Mouse (Mus musculus) lung, embryonic 14.5 days (tissue): ENCODE data around the gene Vps52. TPM values are rescaled to one million over a fixed set of nuclear protein-coding genes. Genes with fewer than 3 reads are reported as not detected.
A peak's percentile ranks its signal among the peaks of the same experiment; 100 is the strongest.

Source experiments
- ATAC-seq: fragments of 200-750 bp; cut with Nextera tagmentation; 2 replicates; pipeline ENCODE4 v1.8.0; 2017; ENCODE audit warnings: mild to moderate bottlenecking, moderate TSS enrichment, moderate library complexity; ENCODE audit not compliant: insufficient read depth
- DNase-seq: peaks from one replicate; pipeline ENCODE4 v3.0.0-alpha.2; 2015
- H3K27ac ChIP-seq: fragments of 300-500 bp; sonication (generic); 2 replicates; pipeline ENCODE4 v1.5.1; 2014; ENCODE audit warnings: low read depth, mild to moderate bottlenecking, moderate library complexity
- H3K27me3 ChIP-seq: fragments of 300-500 bp; sonication (generic); 2 replicates; pipeline ENCODE4 v1.6.1; 2014; ENCODE audit warnings: low read length, control low read depth; ENCODE audit not compliant: insufficient read depth
- H3K36me3 ChIP-seq: fragments of 300-500 bp; sonication (generic); 2 replicates; pipeline ENCODE4 v1.6.1; 2014; ENCODE audit warnings: control low read depth; ENCODE audit not compliant: insufficient read depth
- H3K4me1 ChIP-seq: fragments of 300-500 bp; sonication (generic); 2 replicates; pipeline ENCODE4 v1.6.1; 2014; ENCODE audit warnings: antibody characterized with exemption, control low read depth; ENCODE audit not compliant: insufficient read depth
- H3K4me2 ChIP-seq: fragments of 300-500 bp; sonication (generic); 2 replicates; pipeline ENCODE4 v1.6.1; 2014; ENCODE audit warnings: mild to moderate bottlenecking
- H3K4me3 ChIP-seq: fragments of 300-500 bp; sonication (generic); 2 replicates; pipeline ENCODE4 v1.5.1; 2014; ENCODE audit warnings: low read depth, low read length
- H3K9ac ChIP-seq: fragments of 300-500 bp; sonication (generic); 2 replicates; pipeline ENCODE4 v1.6.1; 2014
- H3K9me3 ChIP-seq: fragments of 300-500 bp; sonication (generic); 2 replicates; pipeline ENCODE4 v1.6.1; 2016; ENCODE audit warnings: low read depth, low read length, control low read depth
- CTCF ChIP-seq: IDR thresholded peaks from 2 replicates; pipeline ENCODE4 v1.5.1; 2016; ENCODE audit warnings: antibody characterized with exemption, low read depth
- WGBS: fragments of 180-500 bp; shearing (Covaris S2); extraction: QIAGEN DNeasy Blood & Tissue Kit; methylation state at CpG from one replicate; pipeline ENCODE4 v1.1.7; 2014; 5-methylcytosine and 5-hydroxymethylcytosine counted together
- polyA plus RNA-seq: library from polyadenylated mRNA; unstranded; fragments of >200 nt; fragmentation: Nextera tagmentation; extraction: Ambion mirVana; gene quantifications from 2 replicates; pipeline ENCODE4 v1.2.1, GENCODE M21; 2014

Vps52 gene
- polyA plus RNA-seq, 1 experiment from 2014 or later, result 34.8 TPM

DNA sequence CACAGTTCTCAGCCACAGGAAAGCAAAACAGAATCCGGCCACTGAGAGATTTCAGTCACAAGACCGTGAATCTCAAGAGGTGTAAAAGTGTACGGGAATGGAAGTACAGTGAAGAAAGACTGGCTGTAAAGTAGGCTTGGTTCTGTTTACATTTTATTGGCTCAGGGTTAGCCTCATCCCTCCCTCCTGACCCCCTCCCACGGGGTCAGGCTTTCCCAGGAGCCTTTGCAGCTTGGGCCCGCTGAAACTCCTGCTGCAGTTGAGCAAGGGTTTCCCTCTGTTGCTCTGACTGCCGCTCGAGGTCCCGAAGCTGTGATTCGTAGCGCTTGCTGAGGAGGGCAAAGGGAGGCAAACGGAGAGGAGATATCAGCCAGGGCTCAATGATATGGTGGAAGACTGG lies 16.8 kb upstream of the Vps52 start:
- Histone ChIP-seq H3K36me3 (peaks cover 55% of the 10 kb centered on the region), H3K9me3 (no peaks in the 10 kb centered on the region), H3K27me3 (no peaks in the 10 kb centered on the region), H3K4me2 (peak overlapping the region; percentile 95), H3K4me1 (no peaks in the 10 kb centered on the region), H3K4me3 (peak overlapping the region; percentile 83; the same call in 1 of the 2 replicates), H3K9ac (peak overlapping the region; percentile 62; the same call in 1 of the 2 replicates), H3K27ac (no peak overlapping the region)
- 72% methylated on average over 11 of the region's 11 CpGs for WGBS
- no peak for TF ChIP-seq CTCF
- ATAC-seq (no peak), DNase-seq (no peak)

DNA sequence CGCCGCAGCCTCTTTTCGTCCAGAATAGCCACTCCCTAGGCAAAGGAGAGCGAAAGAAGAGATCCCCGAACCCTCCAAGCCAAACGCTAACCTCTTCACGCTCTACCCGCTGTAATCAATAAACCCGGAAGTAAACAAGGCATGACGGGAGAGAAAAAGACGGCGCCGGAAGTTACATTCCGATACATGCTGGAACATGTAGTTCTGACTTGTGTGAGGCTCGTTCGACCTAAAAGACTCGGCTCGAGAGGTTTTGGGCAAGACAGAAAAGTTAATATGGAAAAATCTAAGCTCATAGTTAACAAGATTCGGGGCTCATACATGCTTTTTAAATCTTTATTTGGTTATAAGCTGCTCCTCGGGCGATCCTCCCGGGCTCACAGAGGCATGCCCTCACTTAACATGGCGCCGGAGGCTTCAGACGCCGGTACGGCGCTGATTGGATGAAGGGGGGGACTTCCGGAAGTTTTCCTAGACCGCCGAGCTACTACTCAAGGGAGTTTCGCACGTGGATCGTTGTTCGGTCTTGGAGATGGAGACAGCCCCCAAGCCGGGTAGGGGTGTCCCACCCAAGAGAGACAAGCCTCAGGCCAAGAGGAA lies 15.3 kb upstream of the Vps52 start, which contains the start of the genes Pfdn6 and Wdr46:
TSS of gene Pfdn6 (minus strand) at position 138 of the 600 bp plus-strand sequence.
TSS of gene Wdr46 (plus strand) at position 455 of the 600 bp plus-strand sequence.
- Histone ChIP-seq H3K9me3 (no peaks in the 10 kb centered on the region), H3K9ac (peak within 1 kb of the TSS; percentile 62), H3K4me3 (peak within 1 kb of the TSS; percentile 83), H3K27me3 (no peaks in the 10 kb centered on the region), H3K36me3 (peaks cover 56% of the 10 kb centered on the region), H3K4me2 (peak within 1 kb of the TSS; percentile 95), H3K27ac (no peak within 1 kb of the TSS), H3K4me1 (no peaks in the 10 kb centered on the region)
- DNase-seq, result peak; percentile 95
- ATAC-seq, result peak; percentile 91
- WGBS, result under 1% methylated on average over 36 of the region's 36 CpGs
- TF ChIP-seq CTCF, result no peak

DNA sequence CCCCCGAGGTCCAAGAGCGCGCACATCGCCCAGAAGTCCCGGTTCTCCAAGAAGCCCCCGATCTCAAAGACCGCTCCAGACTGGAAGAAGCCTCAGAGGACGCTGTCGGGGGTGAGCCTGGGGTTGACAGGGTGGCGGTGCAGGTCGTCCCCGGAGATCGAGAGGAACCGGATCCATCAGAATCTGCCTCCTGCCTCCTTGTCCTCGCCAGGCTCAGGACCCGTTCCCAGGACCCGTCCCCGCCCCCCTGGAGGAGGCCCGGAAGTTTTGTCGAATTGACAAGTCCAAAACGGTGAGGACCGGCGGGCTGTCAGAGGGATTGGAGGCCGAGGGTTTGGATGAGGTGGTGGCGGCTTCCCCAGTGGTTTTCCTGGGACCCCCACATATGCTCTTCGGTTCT lies 14.6 kb upstream of the Vps52 start:
- peak; percentile 5; the same call in 1 of the 2 replicates for ATAC-seq

DNA sequence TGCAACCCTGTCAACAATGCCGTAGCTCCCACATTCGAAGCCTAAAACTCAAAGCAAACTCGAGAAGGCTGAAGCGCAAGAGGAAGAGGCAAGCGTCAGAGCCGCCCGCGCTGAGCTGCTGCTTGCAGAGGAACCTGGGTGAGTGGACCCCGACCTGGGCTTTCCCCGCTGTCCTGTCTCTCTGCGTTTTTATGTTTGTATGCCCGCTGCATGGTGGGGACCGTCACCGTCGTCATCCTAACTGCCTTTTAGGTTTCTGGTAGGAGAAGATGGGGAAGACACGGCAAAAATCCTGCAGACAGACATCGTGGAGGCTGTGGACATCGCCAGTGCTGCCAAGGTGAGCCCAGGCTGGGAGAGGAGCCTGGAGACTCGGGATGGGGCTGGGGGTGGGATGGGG lies 14.2 kb upstream of the Vps52 start:
- peaks cover 50% of the 10 kb centered on the region for H3K36me3 ChIP-seq
- 49% methylated on average over 19 of the region's 19 CpGs for WGBS
- no peaks in the 10 kb centered on the region for H3K9me3 ChIP-seq
- TF ChIP-seq CTCF, result no peak
- no peak for DNase-seq
- peak overlapping the region; percentile 83 for H3K4me3 ChIP-seq
- H3K9ac ChIP-seq, result peak overlapping the region; percentile 62
- no peak overlapping the region for H3K27ac ChIP-seq
- no peak for ATAC-seq
- H3K27me3 ChIP-seq, result no peaks in the 10 kb centered on the region
- no peaks in the 10 kb centered on the region for H3K4me1 ChIP-seq
- peak overlapping the region; percentile 95 for H3K4me2 ChIP-seq

More for the DNA sequence above, 14.6 kb upstream of the Vps52 start:
- TF ChIP-seq CTCF, result no peak
- 1% methylated on average over 26 of the region's 26 CpGs for WGBS
- Histone ChIP-seq H3K4me2 (peak overlapping the region; percentile 95), H3K36me3 (peaks cover 50% of the 10 kb centered on the region), H3K27me3 (no peaks in the 10 kb centered on the region), H3K27ac (no peak overlapping the region), H3K9me3 (no peaks in the 10 kb centered on the region), H3K9ac (peak overlapping the region; percentile 62), H3K4me3 (peak overlapping the region; percentile 83), H3K4me1 (no peaks in the 10 kb centered on the region)
- no peak for DNase-seq

DNA sequence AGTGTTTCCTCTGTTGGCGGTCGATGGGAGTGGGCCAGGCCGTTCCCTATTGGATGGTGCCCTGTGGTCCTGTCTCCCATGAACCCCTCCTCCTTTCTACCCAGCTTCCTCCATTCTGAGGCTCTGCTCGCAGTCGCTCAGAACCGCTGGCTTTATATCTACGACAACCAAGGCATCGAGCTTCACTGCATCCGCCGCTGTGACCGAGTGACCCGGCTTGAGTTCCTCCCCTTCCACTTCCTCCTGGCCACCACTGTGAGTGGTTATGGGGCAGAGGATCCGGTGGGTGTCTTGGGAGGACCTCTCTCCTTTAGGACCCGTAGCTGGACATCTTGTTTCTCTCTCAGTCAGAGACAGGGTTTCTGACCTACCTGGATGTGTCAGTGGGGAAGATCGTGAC lies 12.2 kb upstream of the Vps52 start:
- H3K9me3 ChIP-seq, result no peaks in the 10 kb centered on the region
- no peaks in the 10 kb centered on the region for H3K4me1 ChIP-seq
- TF ChIP-seq CTCF, result no peak
- no peak overlapping the region for H3K27ac ChIP-seq
- H3K27me3 ChIP-seq, result no peaks in the 10 kb centered on the region
- no peak overlapping the region for H3K9ac ChIP-seq
- peaks cover 48% of the 10 kb centered on the region for H3K36me3 ChIP-seq
- WGBS, result 93% methylated on average over 15 of the region's 15 CpGs
- H3K4me2 ChIP-seq, result no peak overlapping the region
- ATAC-seq, result no peak
- no peak overlapping the region for H3K4me3 ChIP-seq
- no peak for DNase-seq

DNA sequence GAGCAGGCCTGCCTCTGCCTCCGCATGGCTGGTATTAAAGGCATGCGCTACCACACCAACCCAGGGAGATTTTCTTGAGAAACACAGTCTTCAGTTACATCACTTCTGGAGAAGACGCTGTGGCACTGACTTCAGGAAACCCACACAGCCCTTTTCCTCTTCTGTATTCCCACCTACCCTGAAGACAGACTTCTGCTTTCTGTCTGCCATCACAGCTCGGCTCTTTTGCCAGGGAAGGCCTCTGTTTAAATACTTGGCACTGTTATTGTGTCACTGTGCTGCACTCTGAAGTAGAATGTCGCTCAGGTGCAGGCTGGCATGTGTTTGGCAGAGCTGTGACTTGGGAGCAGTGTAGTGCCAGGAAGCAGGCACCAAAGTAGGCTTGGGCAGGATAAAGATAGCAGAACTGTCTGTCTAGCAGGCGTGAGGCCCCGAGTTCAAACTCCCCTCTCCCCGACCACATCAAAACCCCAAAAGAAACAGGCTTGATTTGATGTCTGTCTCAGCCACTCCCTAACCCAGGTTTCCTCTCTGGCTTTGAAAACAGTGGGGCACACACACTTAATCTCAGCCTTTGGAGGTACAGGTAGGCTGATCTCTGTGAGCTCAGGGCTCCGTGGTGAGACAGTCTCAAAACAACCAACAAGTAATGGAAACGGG lies 8.1 kb upstream of the Vps52 start:
- Histone ChIP-seq H3K4me3 (no peak overlapping the region), H3K4me1 (0 out of 2 replicates have a peak, but pooled peaks cover 8% of the 10 kb centered on the region), H3K4me2 (no peak overlapping the region), H3K36me3 (peaks cover 69% of the 10 kb centered on the region), H3K9me3 (no peaks in the 10 kb centered on the region), H3K27me3 (no peaks in the 10 kb centered on the region), H3K27ac (no peak overlapping the region), H3K9ac (no peak overlapping the region)
- WGBS, result 87% methylated on average over 10 of the region's 10 CpGs
- no peak for TF ChIP-seq CTCF
- ATAC-seq, result no peak
- no peak for DNase-seq
